Mouse (Mus musculus): ENCODE results near the gene Pank4.
A peak's percentile ranks its signal among the peaks of the same experiment; 100 is the strongest.

The Pank4 gene

GRCm38 (mm10) chr4:155014791-155015190 is 50.9 kb downstream of the Pank4 start:
- DNase-seq: no peak

- no peak for DNase-seq
These were observed 51.6 kb downstream of the Pank4 start for GRCm38 (mm10) chr4:155015550-155015949.

- DNase-seq: no peak
These were observed 52.9 kb downstream of the Pank4 start for GRCm38 (mm10) chr4:155016807-155017206.

- DNase-seq: peak; percentile 71 to 73
These were observed 53.4 kb downstream of the Pank4 start for GRCm38 (mm10) chr4:155017253-155017878.

GRCm38 (mm10) chr4:155018066-155018465 is 54.1 kb downstream of the Pank4 start:
- DNase-seq: peak in 1 of 2 experiments; percentile 51

- DNase-seq: peak; percentile 83 to 86
These were observed 54.8 kb downstream of the Pank4 start for GRCm38 (mm10) chr4:155018601-155019335.

- peak; percentile 91 for DNase-seq
These were observed 55.5 kb downstream of the Pank4 start for GRCm38 (mm10) chr4:155019336-155019847.

GRCm38 (mm10) chr4:155020141-155020540 is 56.2 kb downstream of the Pank4 start:
- no peak for DNase-seq

- DNase-seq: peak in 1 of 2 experiments; percentile 57
These were observed 56.9 kb downstream of the Pank4 start for GRCm38 (mm10) chr4:155020813-155021212.

GRCm38 (mm10) chr4:155022228-155022855 is 58.4 kb downstream of the Pank4 start:
- DNase-seq: no peak

- peak; percentile 92 for DNase-seq
These were observed 60.5 kb downstream of the Pank4 start for GRCm38 (mm10) chr4:155024170-155025010.
